Mouse (Mus musculus) heart, embryonic 10.5 days (tissue): ENCODE measurements at regions not wholly inside any gene's neighbourhood (a gene's known extent, or its start where the extent isn't known, plus 50 kb on each side); places are given as distances from the start of the nearest gene placed in this dataset.

Experiments used
- DNase-seq: peaks from one replicate; pipeline ENCODE4 v3.0.0-alpha.2; 2017; ENCODE audit warnings: low spot score
- H3K27ac ChIP-seq: fragments of 300-500 bp; sonication (generic); 2 replicates; pipeline ENCODE4 v1.5.1; 2016; ENCODE audit warnings: mild to moderate bottlenecking
- H3K27me3 ChIP-seq: fragments of 300-500 bp; sonication (generic); 2 replicates; pipeline ENCODE4 v1.6.1; 2016; ENCODE audit warnings: mild to moderate bottlenecking; ENCODE audit not compliant: poor library complexity, insufficient read depth, severe bottlenecking
- H3K36me3 ChIP-seq: fragments of 300-500 bp; sonication (generic); 2 replicates; pipeline ENCODE4 v1.6.1; 2016; ENCODE audit warnings: mild to moderate bottlenecking, moderate library complexity
- H3K4me1 ChIP-seq: fragments of 300-500 bp; sonication (generic); 2 replicates; pipeline ENCODE4 v1.6.1; 2016; ENCODE audit warnings: mild to moderate bottlenecking
- H3K4me3 ChIP-seq: fragments of 300-500 bp; sonication (generic); 2 replicates; pipeline ENCODE4 v1.5.1; 2016; ENCODE audit warnings: mild to moderate bottlenecking, moderate library complexity
- H3K9me3 ChIP-seq: fragments of 300-500 bp; sonication (generic); 2 replicates; pipeline ENCODE4 v1.6.1; 2016; ENCODE audit warnings: mild to moderate bottlenecking, moderate library complexity
- WGBS: fragments of 180-500 bp; shearing (Covaris S2); methylation state at CpG from one replicate; pipeline ENCODE4 v1.1.7; 2016; 5-methylcytosine and 5-hydroxymethylcytosine counted together

GRCm38 (mm10) chr6:147765241-147765640 lies 281.8 kb upstream of the Far2 start:
- H3K4me1 ChIP-seq: 0 out of 2 replicates have a peak, but pooled peaks cover under 1% of the 10 kb centered on the region
- no peaks in the 10 kb centered on the region for H3K36me3 ChIP-seq
- H3K27ac ChIP-seq: no peak overlapping the region
- DNase-seq: no peak
- WGBS: 64% methylated on average over 1 of the region's 1 CpGs
- no peaks in the 10 kb centered on the region for H3K9me3 ChIP-seq
- H3K27me3 ChIP-seq: no peaks in the 10 kb centered on the region
- H3K4me3 ChIP-seq: no peak overlapping the region

GRCm38 (mm10) chr6:147769180-147769579 lies 277.9 kb upstream of the Far2 start:
- peak; percentile 66 for DNase-seq
- WGBS: 68% methylated on average over 5 of the region's 5 CpGs
- Histone ChIP-seq H3K9me3 (no peaks in the 10 kb centered on the region), H3K4me1 (no peaks in the 10 kb centered on the region), H3K36me3 (no peaks in the 10 kb centered on the region), H3K27me3 (no peaks in the 10 kb centered on the region), H3K4me3 (no peak overlapping the region), H3K27ac (no peak overlapping the region)

- no peak overlapping the region for H3K4me3 ChIP-seq
- no peak overlapping the region for H3K27ac ChIP-seq
- peak; percentile 27 for DNase-seq
These were observed 277.0 kb upstream of the Far2 start for GRCm38 (mm10) chr6:147770034-147770433.

GRCm38 (mm10) chr6:147771411-147771810 lies 275.6 kb upstream of the Far2 start:
- peak; percentile 63 for DNase-seq
- Histone ChIP-seq H3K27me3 (no peaks in the 10 kb centered on the region), H3K4me3 (no peak overlapping the region), H3K4me1 (no peaks in the 10 kb centered on the region; the same call in 1 of the 2 replicates), H3K36me3 (no peaks in the 10 kb centered on the region), H3K9me3 (no peaks in the 10 kb centered on the region), H3K27ac (no peak overlapping the region)
- WGBS: 32% methylated on average over 4 of the region's 4 CpGs

More at GRCm38 (mm10) chr6:147770034-147770433, 277.0 kb upstream of the Far2 start:
- no peaks in the 10 kb centered on the region for H3K36me3 ChIP-seq
- H3K4me1 ChIP-seq: no peaks in the 10 kb centered on the region; the same call in 1 of the 2 replicates
- no peaks in the 10 kb centered on the region for H3K9me3 ChIP-seq
- no peaks in the 10 kb centered on the region for H3K27me3 ChIP-seq

GRCm38 (mm10) chr6:147773904-147774303 lies 273.2 kb upstream of the Far2 start:
- no peaks in the 10 kb centered on the region for H3K9me3 ChIP-seq

GRCm38 (mm10) chr6:147774626-147775025 lies 272.4 kb upstream of the Far2 start:
- Histone ChIP-seq H3K27me3 (no peaks in the 10 kb centered on the region), H3K4me3 (no peak overlapping the region), H3K4me1 (no peaks in the 10 kb centered on the region; the same call in 1 of the 2 replicates), H3K27ac (no peak overlapping the region), H3K9me3 (no peaks in the 10 kb centered on the region), H3K36me3 (no peaks in the 10 kb centered on the region)
- 81% methylated on average over 6 of the region's 6 CpGs for WGBS
- DNase-seq: no peak

More at GRCm38 (mm10) chr6:147773904-147774303, 273.2 kb upstream of the Far2 start:
- H3K36me3 ChIP-seq: no peaks in the 10 kb centered on the region
- H3K4me3 ChIP-seq: no peak overlapping the region
- H3K27me3 ChIP-seq: no peaks in the 10 kb centered on the region
- WGBS: 76% methylated on average over 10 of the region's 10 CpGs
- peak; percentile 13 for DNase-seq
- H3K27ac ChIP-seq: no peak overlapping the region
- H3K4me1 ChIP-seq: no peaks in the 10 kb centered on the region; the same call in 1 of the 2 replicates

GRCm38 (mm10) chr6:147779466-147779865 lies 267.6 kb upstream of the Far2 start:
- Histone ChIP-seq H3K27me3 (no peaks in the 10 kb centered on the region), H3K27ac (no peak overlapping the region), H3K36me3 (no peaks in the 10 kb centered on the region), H3K9me3 (no peaks in the 10 kb centered on the region), H3K4me3 (no peak overlapping the region), H3K4me1 (peaks cover 4% of the 10 kb centered on the region; the same call in 1 of the 2 replicates)
- DNase-seq: no peak
- WGBS: 86% methylated on average over 1 of the region's 1 CpGs

- 75% methylated on average over 2 of the region's 2 CpGs for WGBS
- Histone ChIP-seq H3K4me1 (0 out of 2 replicates have a peak, but pooled peaks cover 4% of the 10 kb centered on the region), H3K36me3 (no peaks in the 10 kb centered on the region), H3K27ac (no peak overlapping the region), H3K9me3 (no peaks in the 10 kb centered on the region), H3K27me3 (no peaks in the 10 kb centered on the region), H3K4me3 (no peak overlapping the region)
- no peak for DNase-seq
These were observed 262.8 kb upstream of the Far2 start for GRCm38 (mm10) chr6:147784249-147784648.

- Histone ChIP-seq H3K36me3 (no peaks in the 10 kb centered on the region), H3K9me3 (no peaks in the 10 kb centered on the region), H3K4me3 (no peak overlapping the region), H3K27ac (no peak overlapping the region), H3K27me3 (no peaks in the 10 kb centered on the region), H3K4me1 (0 out of 2 replicates have a peak, but pooled peaks cover 4% of the 10 kb centered on the region)
- 76% methylated on average over 6 of the region's 6 CpGs for WGBS
- DNase-seq: no peak
These were observed 262.2 kb upstream of the Far2 start for GRCm38 (mm10) chr6:147784854-147785253.

- H3K9me3 ChIP-seq: no peaks in the 10 kb centered on the region
- H3K36me3 ChIP-seq: no peaks in the 10 kb centered on the region
- no peaks in the 10 kb centered on the region for H3K27me3 ChIP-seq
- 0 out of 2 replicates have a peak, but pooled peaks cover 3% of the 10 kb centered on the region for H3K4me1 ChIP-seq
- WGBS: 79% methylated on average over 2 of the region's 2 CpGs
- H3K4me3 ChIP-seq: no peak overlapping the region
- H3K27ac ChIP-seq: no peak overlapping the region
- DNase-seq: peak; percentile 42
These were observed 259.0 kb upstream of the Far2 start for GRCm38 (mm10) chr6:147788095-147788494.

- H3K36me3 ChIP-seq: no peaks in the 10 kb centered on the region
- H3K27me3 ChIP-seq: no peaks in the 10 kb centered on the region
- no peaks in the 10 kb centered on the region for H3K4me1 ChIP-seq
- H3K9me3 ChIP-seq: no peaks in the 10 kb centered on the region
- no peak for DNase-seq
- WGBS: 61% methylated on average over 6 of the region's 6 CpGs
- H3K4me3 ChIP-seq: no peak overlapping the region
- no peak overlapping the region for H3K27ac ChIP-seq
These were observed 257.9 kb upstream of the Far2 start for GRCm38 (mm10) chr6:147789112-147789511.

GRCm38 (mm10) chr6:147793811-147794210 lies 253.2 kb upstream of the Far2 start:
- no peak overlapping the region; the same call in 1 of the 2 replicates for H3K27ac ChIP-seq
- 79% methylated on average over 3 of the region's 3 CpGs for WGBS
- H3K36me3 ChIP-seq: no peaks in the 10 kb centered on the region
- no peaks in the 10 kb centered on the region for H3K9me3 ChIP-seq
- H3K4me3 ChIP-seq: no peak overlapping the region
- no peaks in the 10 kb centered on the region for H3K4me1 ChIP-seq
- DNase-seq: no peak
- no peaks in the 10 kb centered on the region for H3K27me3 ChIP-seq

GRCm38 (mm10) chr6:147794351-147794750 lies 252.7 kb upstream of the Far2 start:
- WGBS: 75% methylated on average over 4 of the region's 4 CpGs

More at GRCm38 (mm10) chr6:147794351-147794750, 252.7 kb upstream of the Far2 start:
- Histone ChIP-seq H3K27me3 (no peaks in the 10 kb centered on the region), H3K36me3 (no peaks in the 10 kb centered on the region), H3K27ac (no peak overlapping the region), H3K4me3 (no peak overlapping the region), H3K9me3 (no peaks in the 10 kb centered on the region), H3K4me1 (no peaks in the 10 kb centered on the region)
- no peak for DNase-seq
